Mouse (Mus musculus) left cerebral cortex, postnatal 25 days (tissue): ENCODE results near the gene Il34. TPM values are rescaled to one million over a fixed set of nuclear protein-coding genes. Genes with fewer than 3 reads are reported as not detected.
"Not testable (repeated sequence)": the region's sequence is repeated elsewhere in the genome, so short reads cannot be mapped to it uniquely, and the experiment has no call there.

Experiments used
- DNase-seq, 2 experiments: peaks; one replicate each; pipeline ENCODE4 v3.0.0; 2022; ENCODE audit warnings: low spot score in 2 of 2, mixed read lengths in 1 of 2
- intact Hi-C: fragments of 180-260 bp; cut with DNase I; formaldehyde crosslinking; loops from one replicate; pipeline ENCODE4 v1.15.1; 2025
- total RNA-seq, 2 experiments: library from RNA; stranded (reverse); gene quantifications; 2 replicates each; pipeline ENCODE4 v1.2.3; 2021

Il34 gene
- total RNA-seq, 2 experiments from 2014 or later = 110 to 121 TPM

- no peak for DNase-seq
- intact Hi-C loops = no loop called here
These were observed 16.7 kb downstream of the Il34 start for GRCm38 (mm10) chr8:110788981-110789380.

GRCm38 (mm10) chr8:110787411-110787954, 18.2 kb downstream of the Il34 start:
- DNase-seq = no peak
- intact Hi-C loops = no loop called here

GRCm38 (mm10) chr8:110786934-110787333, 18.8 kb downstream of the Il34 start:
- no peak for DNase-seq

GRCm38 (mm10) chr8:110786501-110786900, 19.2 kb downstream of the Il34 start:
- intact Hi-C loops, DNase-seq: not testable (repeated sequence)

More at GRCm38 (mm10) chr8:110786934-110787333, 18.8 kb downstream of the Il34 start:
- intact Hi-C loops = no loop called here

GRCm38 (mm10) chr8:110785366-110785765, 20.4 kb downstream of the Il34 start:
- intact Hi-C loops = no loop called here
- DNase-seq = no peak

- peak in 1 of 2 experiments; percentile 72 for DNase-seq
- intact Hi-C loops = no loop called here
These were observed 25.6 kb downstream of the Il34 start for GRCm38 (mm10) chr8:110779924-110780718.

- no peak for DNase-seq
- intact Hi-C loops = no loop called here
These were observed 29.4 kb downstream of the Il34 start for GRCm38 (mm10) chr8:110776335-110776734.

- DNase-seq = no peak
- intact Hi-C loops = no loop called here
These were observed 30.0 kb downstream of the Il34 start for GRCm38 (mm10) chr8:110775721-110776120.

- intact Hi-C loops = no loop called here
- DNase-seq = no peak
These were observed 30.4 kb downstream of the Il34 start for GRCm38 (mm10) chr8:110775316-110775715.

GRCm38 (mm10) chr8:110774725-110775124, 31.0 kb downstream of the Il34 start:
- DNase-seq = no peak
- intact Hi-C loops = no loop called here

- DNase-seq = no peak
- intact Hi-C loops = no loop called here
These were observed 31.7 kb downstream of the Il34 start for GRCm38 (mm10) chr8:110774047-110774446.

- DNase-seq = peak; percentile 39 to 86
- intact Hi-C loops = loop anchor here (2.0 kb wide), 1 partner anchor 16 kb away; no protein-coding TSS in a partner anchor
These were observed 33.3 kb downstream of the Il34 start for GRCm38 (mm10) chr8:110772452-110772851.

GRCm38 (mm10) chr8:110767261-110767660, 38.5 kb downstream of the Il34 start:
- no peak for DNase-seq
- intact Hi-C loops = no loop called here

GRCm38 (mm10) chr8:110764671-110765070, 41.1 kb downstream of the Il34 start:
- peak in 1 of 2 experiments; percentile 46 for DNase-seq
- intact Hi-C loops = no loop called here

GRCm38 (mm10) chr8:110761988-110762387, 43.7 kb downstream of the Il34 start:
- intact Hi-C loops = no loop called here
- no peak for DNase-seq

GRCm38 (mm10) chr8:110761185-110761584, 44.5 kb downstream of the Il34 start:
- intact Hi-C loops = no loop called here
- DNase-seq = peak in 1 of 2 experiments; percentile 26

GRCm38 (mm10) chr8:110760280-110760940, 45.3 kb downstream of the Il34 start:
- intact Hi-C loops = no loop called here
- DNase-seq = no peak

- DNase-seq = no peak
- intact Hi-C loops = loop anchor here (2.0 kb wide), 1 partner anchor 17 kb away; no protein-coding TSS in a partner anchor
These were observed 49.5 kb downstream of the Il34 start for GRCm38 (mm10) chr8:110756196-110756595.

- intact Hi-C loops = loop anchor here (2.0 kb wide), 1 partner anchor 17 kb away; no protein-coding TSS in a partner anchor
- peak; percentile 78 to 89 for DNase-seq
These were observed 50.1 kb downstream of the Il34 start for GRCm38 (mm10) chr8:110755511-110756170.

- peak; percentile 63 to 68 for DNase-seq
- intact Hi-C loops = loop anchor here (5.0 kb wide), 2 partner anchors 53 to 83 kb away; partner anchors contain the start of gene Il34
These were observed 51.0 kb downstream of the Il34 start for GRCm38 (mm10) chr8:110754713-110755112.
